Mouse (Mus musculus): Measurements from ENCODE around the gene Cnpy1.

The Cnpy1 gene

GRCm38 (mm10) chr5:28245574-28245973 lies at the start of gene Cnpy1:
TSS of gene Cnpy1 (minus strand) at chr5:28245806.
- no peak for DNase-seq

GRCm38 (mm10) chr5:28293990-28294389 lies 48.4 kb upstream of the Cnpy1 start:
- peak; percentile 78 to 94 for DNase-seq

- no peak for DNase-seq
These were observed 46.7 kb upstream of the Cnpy1 start for GRCm38 (mm10) chr5:28292281-28292680.

DNA sequence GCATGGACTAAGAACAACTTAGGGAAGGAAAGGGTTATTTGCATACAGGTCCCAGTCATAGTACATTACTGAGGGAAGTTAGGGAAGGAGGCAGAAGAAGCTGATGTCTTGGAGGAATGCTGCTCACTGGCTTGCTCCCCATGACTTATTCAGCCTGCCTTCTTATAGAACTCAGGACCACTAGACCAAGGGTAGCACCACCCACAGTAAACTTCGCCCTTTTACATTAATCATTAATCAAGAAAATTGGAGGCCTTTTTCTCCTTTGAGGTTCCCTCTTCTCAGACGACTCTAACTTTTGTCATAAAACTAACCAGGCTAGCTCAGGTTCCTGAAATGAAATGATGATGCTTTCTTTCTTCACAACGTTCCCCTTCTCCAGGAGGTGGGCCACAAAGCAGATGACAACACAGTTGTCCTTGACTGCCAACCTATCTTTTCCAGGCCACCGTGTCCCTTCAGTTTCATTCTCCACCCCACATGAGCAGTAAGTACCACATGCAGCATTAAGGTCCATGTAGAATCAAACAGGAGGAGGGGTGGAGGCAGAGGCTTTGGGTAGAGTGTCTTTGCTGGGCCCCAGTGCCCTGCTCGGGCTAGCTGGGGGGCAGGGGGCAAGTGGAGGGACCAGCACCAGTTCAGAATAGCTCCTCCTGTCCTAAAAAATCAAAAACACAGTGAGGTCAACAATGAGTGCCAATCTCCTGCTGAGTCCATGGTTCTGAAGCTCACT lies 45.7 kb upstream of the Cnpy1 start:
- DNase-seq: no peak

- DNase-seq: no peak
These were observed 45.0 kb upstream of the Cnpy1 start for GRCm38 (mm10) chr5:28290630-28291029.

GRCm38 (mm10) chr5:28289111-28289510 lies 43.5 kb upstream of the Cnpy1 start:
- no peak for DNase-seq

DNA sequence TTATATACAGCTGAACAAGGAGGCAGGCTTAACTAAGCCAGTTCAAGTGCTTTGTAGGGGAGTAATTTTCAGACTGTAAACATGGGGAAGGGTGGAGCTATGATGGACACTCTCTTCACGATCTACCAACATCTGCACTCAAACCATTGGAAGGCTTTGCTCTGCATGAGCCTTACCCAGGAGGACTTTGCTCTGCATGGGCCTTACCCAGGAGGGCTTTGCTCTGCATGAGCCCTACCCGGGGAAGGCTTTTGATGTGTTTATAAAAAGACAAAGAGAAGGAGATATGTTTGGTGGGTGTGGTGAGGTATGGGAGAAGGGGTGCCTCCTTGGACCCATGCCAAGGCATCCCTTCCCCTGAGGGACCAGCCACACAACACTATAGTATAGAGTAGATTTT lies 31.7 kb upstream of the Cnpy1 start:
- no peak for DNase-seq

- peak in 1 of 2 experiments; percentile 47 for DNase-seq
These were observed 27.2 kb upstream of the Cnpy1 start for GRCm38 (mm10) chr5:28272836-28273235.

GRCm38 (mm10) chr5:28269469-28269991 lies 23.9 kb upstream of the Cnpy1 start:
- no peak for DNase-seq

DNA sequence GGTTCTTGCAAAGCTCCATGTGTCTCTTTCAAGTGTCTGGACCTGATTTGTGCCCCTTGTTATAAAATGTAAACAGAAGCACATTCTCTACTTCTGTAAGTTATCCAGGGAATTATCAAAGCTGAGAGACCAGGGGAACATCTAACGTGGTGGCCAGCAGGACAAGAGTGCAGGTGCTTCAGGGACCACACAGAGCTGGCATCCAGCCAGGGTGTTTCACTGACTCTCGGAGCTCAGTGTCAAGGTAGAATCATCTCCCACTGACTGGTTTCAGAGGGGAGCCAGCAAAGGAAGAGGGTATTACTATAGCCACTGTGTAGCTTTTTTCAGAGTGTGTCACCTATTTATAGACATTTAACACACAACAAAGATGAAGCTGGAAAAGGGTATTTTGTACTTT lies 22.0 kb upstream of the Cnpy1 start:
- DNase-seq: peak in 1 of 2 experiments; percentile 9

DNA sequence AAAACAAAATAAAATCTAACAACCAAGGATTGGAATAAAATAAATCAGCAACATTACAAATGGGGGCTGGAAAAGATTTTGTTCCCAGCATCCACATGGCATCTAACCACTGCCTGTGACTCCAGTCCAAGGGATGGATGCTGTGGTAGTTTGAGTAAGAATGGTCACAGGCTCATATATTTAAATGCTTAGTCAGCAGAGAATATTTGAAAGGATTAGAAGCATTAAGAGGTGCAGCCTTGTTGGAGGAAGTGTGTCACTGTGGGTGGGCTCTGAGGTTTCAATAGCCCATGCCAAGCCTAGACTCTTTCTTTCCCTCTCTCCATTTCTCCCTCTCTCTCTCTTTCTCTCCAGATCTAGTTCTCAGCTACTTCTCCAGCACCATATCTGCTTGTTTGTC lies 20.0 kb upstream of the Cnpy1 start:
- DNase-seq: no peak

DNA sequence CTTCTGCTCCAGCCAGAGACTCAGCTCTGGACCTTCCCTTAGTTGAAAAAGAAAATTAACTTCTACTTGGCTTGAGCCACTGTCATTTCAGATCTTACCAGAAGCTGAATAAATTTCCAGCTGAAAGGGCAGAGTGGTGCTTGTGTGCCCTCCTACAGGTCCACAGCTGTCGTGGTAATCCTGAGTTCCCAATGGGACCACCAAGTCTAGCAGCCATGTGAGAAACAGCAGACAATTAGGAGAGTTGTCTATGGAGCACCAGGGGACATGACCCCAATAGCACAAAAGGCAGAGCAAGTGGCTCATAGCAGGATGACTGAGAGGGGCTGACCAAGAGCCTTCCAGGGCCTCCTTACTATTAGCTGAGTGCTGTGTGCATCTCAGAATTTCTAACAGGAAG lies 18.2 kb upstream of the Cnpy1 start:
- no peak for DNase-seq

DNA sequence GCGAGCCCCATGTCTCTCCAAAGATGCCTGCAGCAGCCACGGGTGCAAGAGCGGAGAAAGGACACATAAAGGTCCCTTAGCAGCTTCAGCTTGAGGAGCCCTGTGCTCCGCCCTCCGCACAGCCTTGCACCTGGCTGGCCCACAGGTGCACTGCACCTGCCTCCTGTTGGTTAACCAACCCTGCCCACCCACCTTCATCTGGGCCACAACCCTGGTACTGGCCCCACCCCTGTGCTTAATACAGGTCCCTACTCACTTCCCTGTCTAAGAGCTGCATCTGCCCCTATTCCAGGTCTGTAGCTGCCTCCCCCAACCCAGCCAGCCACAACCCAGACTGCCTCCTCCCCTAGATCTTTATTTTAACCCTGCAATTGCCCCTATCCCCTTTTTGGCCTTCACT lies 16.5 kb upstream of the Cnpy1 start:
- DNase-seq: no peak

GRCm38 (mm10) chr5:28259939-28260338 lies 14.3 kb upstream of the Cnpy1 start:
- DNase-seq: peak in 1 of 2 experiments; percentile 8

DNA sequence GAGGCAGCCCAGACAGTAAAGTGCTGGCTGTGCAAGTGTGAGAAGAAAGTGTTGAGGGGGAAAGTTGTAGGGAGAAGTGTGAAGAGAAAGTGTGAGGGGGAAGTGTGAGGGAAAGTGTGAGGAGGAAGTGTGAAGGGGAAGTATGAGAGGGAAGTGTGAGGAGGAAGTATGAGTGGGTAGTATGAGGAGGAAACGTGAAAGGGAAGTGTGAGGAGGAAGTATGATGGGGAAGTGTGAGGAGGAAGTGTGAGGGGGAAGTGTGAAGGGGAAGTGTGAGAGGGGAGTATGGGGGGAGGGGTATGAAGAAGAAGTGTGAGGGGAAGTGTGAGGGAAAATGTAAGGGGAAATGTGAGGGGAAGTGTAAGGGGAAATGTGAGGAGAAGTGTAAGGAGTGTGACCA lies 13.8 kb upstream of the Cnpy1 start:
- no peak for DNase-seq

- no peak for DNase-seq
These were observed 12.2 kb upstream of the Cnpy1 start for GRCm38 (mm10) chr5:28257816-28258215.

DNA sequence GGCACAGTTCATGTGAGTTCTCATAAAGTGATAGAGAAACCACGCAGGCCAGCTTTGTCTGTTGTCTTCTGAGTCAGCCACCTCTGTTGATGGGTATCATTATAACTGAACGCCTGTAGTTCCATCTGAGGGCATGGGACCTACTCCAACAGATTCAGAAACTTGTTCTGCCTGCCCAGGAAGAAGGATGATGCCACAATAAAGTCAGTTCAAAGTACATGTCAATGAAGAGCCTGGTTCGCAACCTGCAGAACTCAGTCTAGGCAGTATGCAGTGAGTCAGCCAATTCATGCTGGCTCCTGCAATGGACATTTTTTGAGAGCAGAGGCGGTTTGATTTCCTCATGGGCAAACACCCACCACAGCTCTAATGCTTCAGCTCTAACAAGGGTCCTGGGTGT lies 7.4 kb upstream of the Cnpy1 start:
- DNase-seq: no peak

- DNase-seq: no peak
These were observed 6.7 kb upstream of the Cnpy1 start for GRCm38 (mm10) chr5:28252260-28252659.

- no peak for DNase-seq
These were observed 5.7 kb upstream of the Cnpy1 start for GRCm38 (mm10) chr5:28251211-28251764.

DNA sequence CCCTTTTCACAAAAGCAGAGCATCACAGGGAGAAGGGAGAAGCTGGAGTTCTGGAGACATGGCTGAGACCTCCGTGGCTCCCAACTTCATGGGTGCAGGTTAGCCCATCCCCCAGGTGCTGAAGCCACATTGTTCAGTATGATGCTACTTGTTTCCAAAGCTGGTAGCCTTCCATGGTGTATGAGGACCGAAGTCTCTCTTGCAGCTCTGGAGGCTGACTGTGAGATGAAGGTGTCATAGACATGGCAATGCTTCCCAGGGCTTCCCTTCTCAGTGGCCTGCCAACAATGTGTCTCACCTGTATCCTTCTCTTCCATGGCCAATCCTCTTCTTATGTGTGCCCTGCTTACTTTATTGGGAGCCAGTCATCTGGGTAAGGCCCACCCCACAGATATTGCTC lies 4.9 kb upstream of the Cnpy1 start:
- DNase-seq: no peak

DNA sequence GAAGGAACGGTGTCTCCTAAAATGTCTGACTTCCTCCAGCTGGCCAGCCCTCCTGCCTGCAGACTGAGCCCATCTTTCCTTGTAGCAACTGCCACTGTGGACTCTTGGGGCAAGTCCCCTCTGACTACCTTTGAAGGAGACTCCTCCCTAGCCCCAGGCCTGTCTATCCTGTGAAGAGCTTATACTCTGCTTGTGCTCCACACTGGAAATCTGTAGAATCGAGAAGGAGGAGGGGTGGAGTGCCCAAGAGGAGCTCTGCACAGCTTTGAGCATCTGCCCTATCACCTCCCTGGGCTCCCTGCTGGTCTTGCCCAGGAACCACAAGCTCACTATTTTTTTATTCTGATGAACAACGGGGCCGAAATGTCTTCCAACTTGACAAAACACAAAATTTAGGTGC lies 485 bp downstream of the Cnpy1 start:
- no peak for DNase-seq

DNA sequence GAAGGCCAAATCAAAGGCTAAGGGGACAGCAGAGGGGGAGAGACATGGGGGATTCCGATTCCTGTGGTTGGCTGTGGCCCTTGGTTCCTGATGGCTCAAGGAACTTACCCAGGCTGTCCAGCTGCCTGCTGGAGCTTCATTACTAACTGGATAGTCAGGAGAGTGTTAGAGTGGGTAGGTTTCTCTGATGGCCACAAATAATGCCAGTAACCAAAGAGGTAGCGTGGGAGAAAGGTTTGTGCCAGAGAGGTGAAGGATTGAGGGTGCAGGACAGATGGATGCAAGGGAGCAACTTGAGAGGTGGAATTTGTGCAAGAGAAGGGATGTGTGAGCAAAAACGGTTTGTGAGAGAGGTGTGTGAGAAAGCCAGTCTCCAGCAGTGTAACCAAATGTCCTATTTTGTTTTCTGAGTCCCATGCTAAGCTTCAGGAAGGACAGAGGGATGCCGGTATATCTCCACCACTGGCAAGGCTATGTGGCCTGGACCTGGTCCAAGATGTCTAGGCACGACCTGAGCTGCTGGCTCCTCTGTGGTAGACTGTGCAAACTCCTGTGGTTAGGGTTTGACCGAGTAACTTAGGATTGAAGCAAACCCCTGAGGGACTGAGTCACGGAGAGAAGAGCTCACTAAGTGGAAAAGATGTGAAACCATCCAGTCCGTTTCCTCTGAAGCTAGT lies 2.0 kb downstream of the Cnpy1 start:
- DNase-seq: no peak

DNA sequence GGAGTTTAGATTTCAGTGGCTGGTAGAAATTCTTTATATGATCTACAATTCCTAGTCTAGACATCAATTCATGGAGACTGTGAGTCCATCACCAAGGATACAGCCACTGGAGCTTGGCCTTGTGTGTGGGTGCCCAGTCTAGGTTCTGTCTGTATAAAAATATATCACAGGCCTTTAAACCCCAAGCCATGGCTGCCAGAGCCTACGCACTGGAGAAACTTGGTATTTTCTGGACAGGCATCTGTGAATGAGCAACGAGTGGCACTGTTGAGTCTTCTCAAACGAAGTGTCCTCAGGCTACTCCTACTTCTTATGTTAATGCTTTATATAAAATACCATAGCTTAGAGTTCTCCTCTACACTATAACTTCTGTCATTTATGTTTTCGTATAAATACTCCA lies 4.2 kb downstream of the Cnpy1 start:
- no peak for DNase-seq

- no peak for DNase-seq
These were observed 5.8 kb downstream of the Cnpy1 start for GRCm38 (mm10) chr5:28239829-28240228.

Data from kidney, postnatal 25 days (tissue).